Mouse (Mus musculus) neural tube, embryonic 11.5 days (tissue): ENCODE results near the gene Srp9. TPM values are rescaled to one million over a fixed set of nuclear protein-coding genes. Genes with fewer than 3 reads are reported as not detected.
"Not testable (repeated sequence)": the region's sequence is repeated elsewhere in the genome, so short reads cannot be mapped to it uniquely, and the experiment has no call there.

Source experiments
- ATAC-seq: fragments of 200-750 bp; cut with Nextera tagmentation; 2 replicates; pipeline ENCODE4 v1.8.0; 2017; ENCODE audit warnings: moderate number of reproducible peaks, mild to moderate bottlenecking, moderate TSS enrichment, moderate library complexity; ENCODE audit not compliant: insufficient read depth, low FRiP score, low TSS enrichment
- DNase-seq: peaks from one replicate; pipeline ENCODE4 v3.0.0-alpha.2; 2015; ENCODE audit warnings: low spot score
- H3K27ac ChIP-seq: fragments of 300-500 bp; sonication (generic); 2 replicates; pipeline ENCODE4 v1.5.1; 2014; ENCODE audit warnings: low read depth, mild to moderate bottlenecking, low read length
- H3K27me3 ChIP-seq: fragments of 300-500 bp; sonication (generic); 2 replicates; pipeline ENCODE4 v1.6.1; 2014; ENCODE audit warnings: mild to moderate bottlenecking, low read length, mixed read lengths; ENCODE audit not compliant: control insufficient read depth, insufficient read depth
- H3K36me3 ChIP-seq: fragments of 300-500 bp; sonication (generic); 2 replicates; pipeline ENCODE4 v1.6.1; 2014; ENCODE audit warnings: mild to moderate bottlenecking, low read length, moderate library complexity, mixed read lengths; ENCODE audit not compliant: control insufficient read depth, insufficient read depth
- H3K4me1 ChIP-seq: fragments of 300-500 bp; sonication (generic); 2 replicates; pipeline ENCODE4 v1.6.1; 2014; ENCODE audit warnings: low read length, mixed read lengths; ENCODE audit not compliant: control insufficient read depth, insufficient read depth
- H3K4me2 ChIP-seq: fragments of 300-500 bp; sonication (generic); 2 replicates; pipeline ENCODE4 v1.6.1; 2014; ENCODE audit warnings: low read depth, mild to moderate bottlenecking, moderate library complexity
- H3K4me3 ChIP-seq: fragments of 300-500 bp; sonication (generic); 2 replicates; pipeline ENCODE4 v1.5.1; 2014; ENCODE audit warnings: low read depth, low read length
- H3K9ac ChIP-seq: fragments of 300-500 bp; sonication (generic); 2 replicates; pipeline ENCODE4 v1.6.1; 2014; ENCODE audit warnings: mild to moderate bottlenecking, low read length
- H3K9me3 ChIP-seq: fragments of 300-500 bp; sonication (generic); 2 replicates; pipeline ENCODE4 v1.6.1; 2016; ENCODE audit warnings: low read length; ENCODE audit not compliant: control insufficient read depth
- WGBS: fragments of 180-500 bp; shearing (Covaris S2); extraction: QIAGEN DNeasy Blood & Tissue Kit; methylation state at CpG from one replicate; pipeline ENCODE4 v1.1.7; 2014; 5-methylcytosine and 5-hydroxymethylcytosine counted together
- polyA plus RNA-seq: library from polyadenylated mRNA; unstranded; fragments of >200 nt; fragmentation: Nextera tagmentation; extraction: Ambion mirVana; gene quantifications from 2 replicates; pipeline ENCODE4 v1.2.1, GENCODE M21; 2014

Srp9 gene
- polyA plus RNA-seq, 1 experiment from 2014 or later = 151 TPM

- H3K36me3 ChIP-seq = no peaks in the 10 kb centered on the region
- H3K27ac ChIP-seq = no peak overlapping the region
- no peaks in the 10 kb centered on the region for H3K4me1 ChIP-seq
- no peak for ATAC-seq
- no peaks in the 10 kb centered on the region for H3K27me3 ChIP-seq
- H3K4me3 ChIP-seq = no peak overlapping the region
- H3K9me3 ChIP-seq = no peaks in the 10 kb centered on the region
- 84% methylated on average over 7 of the region's 7 CpGs for WGBS
- H3K4me2 ChIP-seq = no peak overlapping the region
- H3K9ac ChIP-seq = no peak overlapping the region
- no peak for DNase-seq
Measured at GRCm38 (mm10) chr1:182148864-182149514, 24.5 kb downstream of the Srp9 start.

GRCm38 (mm10) chr1:182149966-182150365 lies 25.4 kb downstream of the Srp9 start:
- ATAC-seq (no peak), DNase-seq (no peak)
- H3K36me3 ChIP-seq = no peaks in the 10 kb centered on the region
- WGBS = 91% methylated on average over 2 of the region's 2 CpGs
- H3K4me1 ChIP-seq = no peaks in the 10 kb centered on the region
- H3K4me3 ChIP-seq = no peak overlapping the region
- H3K9me3 ChIP-seq = no peaks in the 10 kb centered on the region
- H3K27me3 ChIP-seq = no peaks in the 10 kb centered on the region
- H3K27ac ChIP-seq = no peak overlapping the region
- H3K9ac ChIP-seq = no peak overlapping the region
- H3K4me2 ChIP-seq = no peak overlapping the region

- Histone ChIP-seq H3K27me3 (no peaks in the 10 kb centered on the region), H3K9ac (no peak overlapping the region), H3K4me1 (no peaks in the 10 kb centered on the region), H3K36me3 (no peaks in the 10 kb centered on the region), H3K4me2 (no peak overlapping the region), H3K4me3 (no peak overlapping the region), H3K9me3 (no peaks in the 10 kb centered on the region), H3K27ac (no peak overlapping the region)
- DNase-seq (no peak), ATAC-seq (no peak)
- WGBS = 79% methylated on average over 4 of the region's 4 CpGs
Measured at GRCm38 (mm10) chr1:182157734-182158133, 33.2 kb downstream of the Srp9 start.

- Histone ChIP-seq H3K4me3 (no peak overlapping the region), H3K9ac (no peak overlapping the region), H3K4me1 (no peaks in the 10 kb centered on the region), H3K4me2 (no peak overlapping the region), H3K36me3 (no peaks in the 10 kb centered on the region), H3K27ac (no peak overlapping the region), H3K27me3 (no peaks in the 10 kb centered on the region), H3K9me3 (no peaks in the 10 kb centered on the region)
- 75% methylated on average over 3 of the region's 3 CpGs for WGBS
- DNase-seq (no peak), ATAC-seq (no peak)
Measured at GRCm38 (mm10) chr1:182159575-182159974, 35.0 kb downstream of the Srp9 start.

- H3K9me3 ChIP-seq = no peaks in the 10 kb centered on the region
- H3K4me2 ChIP-seq = no peak overlapping the region
- H3K4me3 ChIP-seq = no peak overlapping the region
- H3K36me3 ChIP-seq = no peaks in the 10 kb centered on the region
- H3K27ac ChIP-seq = no peak overlapping the region
- WGBS = 30% methylated on average over 5 of the region's 5 CpGs
- H3K4me1 ChIP-seq = no peaks in the 10 kb centered on the region
- H3K9ac ChIP-seq = no peak overlapping the region
- ATAC-seq = no peak
- DNase-seq = no peak
- H3K27me3 ChIP-seq = no peaks in the 10 kb centered on the region
Measured at GRCm38 (mm10) chr1:182162951-182163350, 38.4 kb downstream of the Srp9 start.

- Histone ChIP-seq H3K9me3 (no peaks in the 10 kb centered on the region), H3K36me3 (no peaks in the 10 kb centered on the region), H3K27me3 (no peaks in the 10 kb centered on the region), H3K9ac (no peak within 1 kb of the TSS), H3K27ac (no peak within 1 kb of the TSS), H3K4me1 (no peaks in the 10 kb centered on the region), H3K4me2 (no peak within 1 kb of the TSS), H3K4me3 (no peak within 1 kb of the TSS)
- WGBS = 89% methylated on average over 7 of the region's 7 CpGs
- ATAC-seq = no peak
- no peak for DNase-seq
Measured at GRCm38 (mm10) chr1:182164386-182164785, 39.8 kb downstream of the Srp9 start, which contains the start of gene Vmn1r1. Vmn1r1 (minus strand) TSS chr1:182164486.

GRCm38 (mm10) chr1:182170206-182170605 lies 45.7 kb downstream of the Srp9 start:
- not testable (repeated sequence) for H3K27me3 ChIP-seq, H3K9ac ChIP-seq, H3K4me3 ChIP-seq, H3K4me2 ChIP-seq, ATAC-seq, H3K9me3 ChIP-seq, H3K27ac ChIP-seq, DNase-seq, H3K36me3 ChIP-seq, H3K4me1 ChIP-seq
- WGBS = 85% methylated on average over 6 of the region's 6 CpGs

GRCm38 (mm10) chr1:182176985-182177384 lies 52.4 kb downstream of the Srp9 start:
- H3K4me1 ChIP-seq, ATAC-seq, H3K27me3 ChIP-seq, DNase-seq, H3K4me2 ChIP-seq, H3K36me3 ChIP-seq, H3K4me3 ChIP-seq, H3K27ac ChIP-seq, H3K9ac ChIP-seq, H3K9me3 ChIP-seq: not testable (repeated sequence)
- 93% methylated on average over 19 of the region's 19 CpGs for WGBS

- no peak for DNase-seq
- H3K9me3 ChIP-seq = no peaks in the 10 kb centered on the region
- no peaks in the 10 kb centered on the region for H3K36me3 ChIP-seq
- no peak overlapping the region for H3K27ac ChIP-seq
- H3K4me1 ChIP-seq = no peaks in the 10 kb centered on the region
- 72% methylated on average over 5 of the region's 5 CpGs for WGBS
- no peak overlapping the region for H3K9ac ChIP-seq
- no peaks in the 10 kb centered on the region for H3K27me3 ChIP-seq
- H3K4me2 ChIP-seq = no peak overlapping the region
- H3K4me3 ChIP-seq = no peak overlapping the region
- ATAC-seq = no peak
Measured at GRCm38 (mm10) chr1:182181456-182182305, 57.1 kb downstream of the Srp9 start.
